Mouse (Mus musculus) cortical plate, adult 2 months (tissue): ENCODE data around the gene Cs. TPM values are rescaled to one million over a fixed set of nuclear protein-coding genes. Genes with fewer than 3 reads are reported as not detected.
"Not testable (repeated sequence)": the region's sequence is repeated elsewhere in the genome, so short reads cannot be mapped to it uniquely, and the experiment has no call there.

Experiments used
- H3K27ac ChIP-seq: fragments of 200-500 bp; 2 replicates; pipeline ENCODE4 v1.5.1; 2012; ENCODE audit warnings: low read length, control low read depth, inconsistent platforms; ENCODE audit not compliant: insufficient read depth
- H3K4me1 ChIP-seq: fragments of 200-500 bp; 2 replicates; pipeline ENCODE4 v1.6.1; 2011; ENCODE audit warnings: low read length; ENCODE audit not compliant: control insufficient read depth, insufficient read depth
- H3K4me3 ChIP-seq: fragments of 200-500 bp; 2 replicates; pipeline ENCODE4 v1.5.1; 2011; ENCODE audit warnings: mild to moderate bottlenecking, low read length, control low read depth; ENCODE audit not compliant: insufficient read depth
- CTCF ChIP-seq: fragments of 200-500 bp; IDR thresholded peaks from 2 replicates; pipeline ENCODE4 v1.5.1; 2011; ENCODE audit warnings: mild to moderate bottlenecking, control low read depth, low read length; ENCODE audit not compliant: insufficient read depth; ENCODE audit errors: extremely low read depth
- POLR2A ChIP-seq: fragments of 200-500 bp; IDR thresholded peaks from 2 replicates; pipeline ENCODE4 v1.6.1; 2011; ENCODE audit warnings: mild to moderate bottlenecking, low read length, control low read depth; ENCODE audit not compliant: insufficient read depth; ENCODE audit errors: extremely low read depth
- polyA plus RNA-seq: library from polyadenylated mRNA; depleted of rRNA; stranded (reverse); fragments of >200 nt; gene quantifications from 2 replicates; pipeline ENCODE4 v1.2.3, GENCODE M21; 2012

The Cs gene
- polyA plus RNA-seq, 1 experiment: 233 TPM

- Histone ChIP-seq H3K4me1 (peaks cover 7% of the 10 kb centered on the region), H3K4me3 (peak within 1 kb of the TSS; percentile 45)
- TF ChIP-seq POLR2A (peak; percentile 76), CTCF (no peak)
These were observed 34.2 kb upstream of the Cs start, which contains the start of gene Pan2 for GRCm38 (mm10) chr10:128303126-128304021. Gene Pan2, plus strand, starts transcription at chr10:128303335.

GRCm38 (mm10) chr10:128309654-128310053 lies 27.9 kb upstream of the Cs start:
- TF ChIP-seq POLR2A (no peak), CTCF (no peak)
- no peaks in the 10 kb centered on the region for H3K4me1 ChIP-seq
- H3K4me3 ChIP-seq: no peak overlapping the region
- H3K27ac ChIP-seq: no peak overlapping the region

More at GRCm38 (mm10) chr10:128303126-128304021, 34.2 kb upstream of the Cs start, which contains the start of gene Pan2:
- H3K27ac ChIP-seq: peak within 1 kb of the TSS; percentile 84

DNA sequence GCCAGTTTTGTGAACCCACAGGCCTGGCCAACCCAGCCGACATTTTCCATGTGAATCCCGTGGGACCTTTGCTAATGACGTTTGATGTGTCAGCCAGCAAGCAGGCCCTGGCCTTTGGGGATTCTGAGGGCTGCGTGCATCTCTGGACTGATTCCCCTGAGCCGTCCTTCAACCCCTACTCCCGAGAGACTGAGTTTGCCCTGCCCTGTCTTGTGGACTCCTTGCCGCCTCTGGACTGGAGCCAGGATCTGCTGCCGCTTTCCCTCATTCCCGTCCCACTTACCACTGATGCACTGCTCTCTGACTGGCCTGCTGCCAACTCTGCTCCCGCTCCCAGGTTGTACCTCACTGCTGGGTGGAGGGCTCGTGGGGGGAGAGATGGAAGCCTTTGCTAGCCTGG lies 27.4 kb upstream of the Cs start:
- TF ChIP-seq POLR2A: no peak
- TF ChIP-seq CTCF: no peak

GRCm38 (mm10) chr10:128310902-128311301 lies 26.6 kb upstream of the Cs start:
- TF ChIP-seq CTCF (no peak), POLR2A (no peak)
- Histone ChIP-seq H3K4me1 (no peaks in the 10 kb centered on the region), H3K4me3 (no peak overlapping the region), H3K27ac (no peak overlapping the region)

More for the DNA sequence above, 27.4 kb upstream of the Cs start:
- no peaks in the 10 kb centered on the region for H3K4me1 ChIP-seq
- no peak overlapping the region for H3K27ac ChIP-seq
- no peak overlapping the region for H3K4me3 ChIP-seq

DNA sequence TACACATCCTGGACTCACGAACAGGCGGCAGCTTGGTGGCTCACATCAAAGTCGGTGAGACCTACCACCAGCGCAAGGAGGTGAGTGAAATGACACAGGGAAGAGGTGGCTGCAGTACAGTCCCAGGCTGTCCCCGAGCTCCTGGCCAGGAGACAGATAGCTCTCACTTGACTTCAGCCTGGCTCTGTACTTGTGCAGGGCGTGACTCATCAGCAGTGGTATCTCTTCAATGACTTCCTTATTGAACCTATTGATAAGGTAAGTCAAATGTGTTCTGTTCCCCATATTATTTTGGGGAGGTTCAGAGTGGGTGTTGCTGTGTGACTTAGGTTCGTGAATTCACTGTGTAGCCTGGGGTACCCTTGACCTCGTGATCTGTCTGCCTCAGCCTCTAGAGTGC lies 22.0 kb upstream of the Cs start:
- no peak overlapping the region for H3K4me3 ChIP-seq
- no peaks in the 10 kb centered on the region for H3K4me1 ChIP-seq
- TF ChIP-seq POLR2A: no peak
- no peak for TF ChIP-seq CTCF
- H3K27ac ChIP-seq: no peak overlapping the region

GRCm38 (mm10) chr10:128321641-128322040 lies 15.9 kb upstream of the Cs start:
- Histone ChIP-seq H3K27ac (no peak overlapping the region), H3K4me3 (peak overlapping the region; percentile 82), H3K4me1 (peaks cover 6% of the 10 kb centered on the region)
- TF ChIP-seq POLR2A: no peak
- TF ChIP-seq CTCF: no peak

DNA sequence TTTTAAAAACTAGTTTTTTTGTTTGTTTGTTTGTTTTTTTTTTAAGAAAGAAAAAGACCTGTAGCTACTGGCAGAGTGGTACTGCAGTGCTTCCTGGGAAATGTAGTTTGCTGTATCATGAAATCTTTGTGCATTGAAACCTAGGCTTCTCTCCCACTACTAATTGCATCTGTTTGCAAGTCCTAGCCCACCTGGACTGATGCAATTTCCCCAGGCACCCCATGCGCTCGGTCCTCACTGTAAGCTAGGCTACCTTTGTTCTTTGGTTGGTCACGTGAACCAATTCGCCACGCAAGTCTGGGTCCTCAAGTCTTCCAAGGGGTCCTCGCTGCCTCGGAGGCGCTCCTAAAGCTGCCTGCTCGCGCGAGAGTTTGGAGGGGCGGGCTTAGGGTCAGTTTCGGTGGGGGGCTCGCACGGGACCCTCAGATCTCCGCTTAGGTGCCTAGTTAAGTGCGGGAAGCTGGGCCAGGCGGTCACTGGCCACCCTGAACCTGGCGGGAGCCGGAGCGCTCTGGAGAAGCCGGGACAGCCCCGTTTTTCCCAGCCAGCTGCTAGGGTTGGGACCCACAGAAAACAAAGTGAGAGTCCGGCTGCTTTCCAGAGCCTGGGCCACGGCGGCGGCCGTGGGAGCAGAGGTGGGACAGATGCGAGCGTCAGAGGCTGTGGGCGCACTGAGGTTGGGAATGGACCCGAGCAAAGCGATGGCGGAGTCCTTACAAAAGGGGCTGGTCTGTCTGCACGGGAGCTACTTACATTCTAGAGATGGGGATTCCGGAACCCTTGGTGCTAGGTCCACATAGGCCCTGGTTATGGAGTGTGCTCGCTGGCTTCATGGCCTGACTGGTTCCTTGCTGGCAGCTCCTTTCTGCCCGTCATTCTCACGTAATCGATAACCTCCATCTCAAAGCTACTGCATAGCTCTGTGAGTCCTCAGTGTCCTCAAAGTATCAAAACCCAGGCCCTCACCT lies 15.1 kb upstream of the Cs start, which contains the start of gene Cnpy2:
Cnpy2 (plus strand) TSS at position 319 of the 968 bp plus-strand sequence.
- Histone ChIP-seq H3K4me3 (peak within 1 kb of the TSS; percentile 82), H3K27ac (peak within 1 kb of the TSS; percentile 10), H3K4me1 (peaks cover 6% of the 10 kb centered on the region)
- TF ChIP-seq CTCF (no peak), POLR2A (peak; percentile 79)

- Histone ChIP-seq H3K4me3 (peak overlapping the region; percentile 82), H3K27ac (no peak overlapping the region), H3K4me1 (peaks cover 6% of the 10 kb centered on the region)
- TF ChIP-seq POLR2A (no peak), CTCF (no peak)
These were observed 14.0 kb upstream of the Cs start for GRCm38 (mm10) chr10:128323516-128323915.

- no peak overlapping the region for H3K4me3 ChIP-seq
- H3K27ac ChIP-seq: no peak overlapping the region
- TF ChIP-seq CTCF: no peak
- TF ChIP-seq POLR2A: no peak
- peaks cover 4% of the 10 kb centered on the region for H3K4me1 ChIP-seq
These were observed 10.7 kb upstream of the Cs start for GRCm38 (mm10) chr10:128326825-128327224.

DNA sequence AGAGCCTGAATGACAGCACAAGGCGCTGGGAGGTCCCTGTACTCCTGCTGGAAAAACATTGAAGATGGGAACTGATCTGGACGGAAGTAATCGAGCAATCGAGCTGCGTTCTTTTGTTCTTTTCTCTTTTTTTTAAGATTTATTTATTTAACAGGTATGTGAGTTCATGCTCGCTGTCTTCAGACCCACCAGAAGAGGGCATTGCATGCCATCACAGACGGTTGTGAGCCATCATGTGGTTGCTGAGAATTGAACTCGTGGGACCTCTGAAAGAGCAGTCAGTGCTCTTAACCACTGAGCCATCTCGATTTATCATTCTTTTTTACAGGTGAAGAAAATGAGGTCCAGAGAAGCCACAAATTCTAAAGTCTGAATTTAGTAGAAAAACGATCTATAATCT lies 9.9 kb upstream of the Cs start:
- Histone ChIP-seq H3K4me1 (peaks cover 4% of the 10 kb centered on the region), H3K4me3 (no peak overlapping the region), H3K27ac (no peak overlapping the region)
- TF ChIP-seq POLR2A: no peak
- 0 out of 2 replicates have a peak, but pooled peaks have one; percentile 4 for TF ChIP-seq CTCF

DNA sequence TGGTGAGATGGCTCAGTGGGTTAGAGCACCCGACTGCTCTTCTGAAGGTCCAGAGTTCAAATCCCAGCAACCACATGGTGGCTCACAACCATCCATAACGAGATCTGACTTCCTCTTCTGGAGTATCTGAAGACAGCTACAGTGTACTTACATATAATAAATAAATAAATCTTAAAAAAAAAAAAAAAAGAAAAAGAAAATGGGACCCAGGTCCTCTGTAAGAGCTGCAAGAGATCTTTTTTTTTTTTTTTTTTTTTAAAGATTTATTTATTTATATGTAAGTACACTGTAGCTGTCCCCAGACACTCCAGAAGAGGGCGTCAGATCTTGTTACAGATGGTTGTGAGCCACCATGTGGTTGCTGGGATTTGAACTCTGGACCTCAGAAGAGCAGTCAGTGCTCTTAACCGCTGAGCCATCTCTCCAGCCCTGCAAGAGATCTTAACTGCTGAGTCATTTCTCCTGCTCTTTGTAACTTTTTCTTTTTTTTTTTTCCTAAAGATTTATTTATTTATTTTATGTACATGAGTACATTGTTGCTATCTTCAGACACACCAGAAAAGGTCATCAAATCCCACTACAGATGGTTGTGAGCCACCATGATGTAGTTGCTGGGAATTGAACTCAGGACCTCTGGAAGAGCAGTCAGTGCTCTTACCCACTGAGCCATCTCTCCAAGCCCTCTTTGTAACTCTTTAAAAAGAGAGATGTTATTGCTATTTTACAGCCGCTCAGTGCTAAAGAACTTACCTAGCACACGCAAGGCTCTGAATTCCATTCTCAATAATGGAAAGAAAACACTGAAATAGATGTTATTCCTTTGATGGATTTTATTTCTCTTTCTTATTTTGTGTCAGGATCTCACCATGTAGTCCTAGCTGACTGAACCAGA lies 4.9 kb upstream of the Cs start:
- H3K4me3 ChIP-seq, H3K4me1 ChIP-seq, H3K27ac ChIP-seq: not testable (repeated sequence)
